Mouse (Mus musculus): ENCODE results near the gene Gm21725.
"Not testable (repeated sequence)": the region's sequence is repeated elsewhere in the genome, so short reads cannot be mapped to it uniquely, and the experiment has no call there.

Gene Gm21725

GRCm38 (mm10) chrY:13348963-13349362 lies at the start of gene Gm21725:
Gene Gm21725 (minus strand): TSS chrY:13349063.
- in situ Hi-C loops (cut with MboI, MseI), result not testable (repeated sequence)
